Comparison of ENCODE assay signal across 8 mouse cellular contexts in genomic region chr10:40212443-40213169, GRCm38 (mm10). TPM values are rescaled to one million over a fixed set of nuclear protein-coding genes. Genes with fewer than 3 reads are reported as not detected.
DNase-seq lines count a peak whose midpoint lies in the region; ATAC-seq and TF ChIP-seq lines count a peak whose summit lies in the region.

No protein-coding gene starts in this region.

- H3K36me3 ChIP-seq in lung, embryonic 14.5 days (ENCODE audit: insufficient read depth), result no peaks in the 10 kb centered on the region

- peak; percentile 79 for DNase-seq in MEL-GATA-1-ER (ENCODE audit: extremely low read depth, low read depth)
- DNase-seq in cerebellum, adult 8-10 months, result peak; percentile 84
- peak; percentile 83 to 94 for DNase-seq in layer of hippocampus, adult 8-10 months (ENCODE audit: low spot score in 2 of 2)
- peak; percentile 97 for DNase-seq in lung, embryonic 14.5 days
- DNase-seq in ovary, postnatal 10 days (ENCODE audit: low spot score), result peak; percentile 75
- peak; percentile 94 for DNase-seq in thymus, postnatal 0 days (ENCODE audit: low spot score)

- peak; percentile 98 for ATAC-seq in frontal cortex, adult (ENCODE audit: low TSS enrichment)
- peak; percentile 100 for ATAC-seq in hematopoietic stem cell, adult 5-6 weeks (replicated peaks in 1 of 2; ENCODE audit: insufficient read depth in 1 of 2, low FRiP score in 2 of 2, low TSS enrichment in 1 of 2, low read depth in 1 of 2, poor library complexity in 2 of 2, severe bottlenecking in 2 of 2)
- peak; percentile 95 for ATAC-seq in lung, embryonic 14.5 days (ENCODE audit: insufficient read depth)

- TF ChIP-seq CTCF in lung, embryonic 14.5 days (IDR thresholded peaks at IDR 0.05; ENCODE audit: low read depth), result peak; percentile 97

- no peak overlapping the region for H3K9ac ChIP-seq in lung, embryonic 14.5 days

- no peaks in the 10 kb centered on the region for H3K9me3 ChIP-seq in lung, embryonic 14.5 days (ENCODE audit: low read depth, low read length)

- H3K4me1 ChIP-seq in lung, embryonic 14.5 days (ENCODE audit: insufficient read depth), result no peaks in the 10 kb centered on the region

- H3K27me3 ChIP-seq in lung, embryonic 14.5 days (ENCODE audit: insufficient read depth, low read length), result no peaks in the 10 kb centered on the region

- H3K4me3 ChIP-seq in lung, embryonic 14.5 days (ENCODE audit: low read depth, low read length), result no peak overlapping the region

- H3K4me2 ChIP-seq in lung, embryonic 14.5 days, result no peak overlapping the region

- no peak overlapping the region for H3K27ac ChIP-seq in lung, embryonic 14.5 days (ENCODE audit: low read depth)

- 35% methylated on average over 13 of the region's 13 CpGs for WGBS in lung, embryonic 14.5 days

RNA-seq across cellular contexts. Expression of gene Rpf2, which starts 34.2 kb away (rescaled TPM):
- total RNA-seq in hematopoietic stem cell, adult 5-6 weeks (2017), result 134 and 215 TPM in 2 replicates
- total RNA-seq in layer of hippocampus, adult 8-10 months (2022), result 10 to 100 TPM; 16.2 to 23.9 (median 22.2) TPM
- 70.4 and 72.7 TPM in 2 replicates for polyA plus RNA-seq in lung, embryonic 14.5 days (2014; fragmentation: Nextera tagmentation; extraction: Ambion mirVana)
- 94.7 and 98.0 TPM in 2 replicates for polyA plus RNA-seq in thymus, postnatal 0 days (2015; fragmentation: Nextera tagmentation; extraction: Ambion mirVana)

RNA-seq across cellular contexts. Expression of gene Gtf3c6, which starts 45.3 kb away (rescaled TPM):
- total RNA-seq in hematopoietic stem cell, adult 5-6 weeks (2017), result 201 and 321 TPM in 2 replicates
- 10 to 100 TPM; 22.3 to 27.2 (median 23.9) TPM for total RNA-seq in layer of hippocampus, adult 8-10 months (2022)
- polyA plus RNA-seq in lung, embryonic 14.5 days (2014; fragmentation: Nextera tagmentation; extraction: Ambion mirVana), result 108 and 112 TPM in 2 replicates
- 69.9 and 74.1 TPM in 2 replicates for polyA plus RNA-seq in thymus, postnatal 0 days (2015; fragmentation: Nextera tagmentation; extraction: Ambion mirVana)
